Mouse (Mus musculus): ENCODE data around the gene Gm10985. TPM values are rescaled to one million over a fixed set of nuclear protein-coding genes. Genes with fewer than 3 reads are reported as not detected.

Gm10985 gene
- total RNA-seq (2021) (not detected), polyA plus RNA-seq (2012; rRNA removed) (not detected in 2 replicates)
- long read RNA-seq = 0 reads

GRCm38 (mm10) chr3:53844786-53845185 is at the start of gene Gm10985:
Gene Gm10985, plus strand, starts transcription at chr3:53845086.
- no peak for DNase-seq
- no peak for TF ChIP-seq EP300 (IDR thresholded peaks at IDR 0.05; ENCODE audit: insufficient read depth, low read depth, low read length)
- TF ChIP-seq CTCF (IDR thresholded peaks at IDR 0.05) = no peak
- no peak for TF ChIP-seq POLR2A (IDR thresholded peaks at IDR 0.05; ENCODE audit: insufficient read depth, low read depth, low read length)
- Histone ChIP-seq H3K36me3 (ENCODE audit: control insufficient read depth, insufficient read depth, low read length) (no peaks in the 10 kb centered on the region), H3K27me3 (ENCODE audit: control insufficient read depth, insufficient read depth, low read length) (no peaks in the 10 kb centered on the region), H3K9ac (ENCODE audit: low read depth, low read length) (no peak within 1 kb of the TSS), H3K4me3 (no peak within 1 kb of the TSS), H3K79me2 (replicated peaks; ENCODE audit: control insufficient read depth, insufficient read depth, low read length) (no peaks in the 10 kb centered on the region), H3K27ac (no peak within 1 kb of the TSS), H3K4me1 (ENCODE audit: control insufficient read depth, insufficient read depth, low read length) (no peaks in the 10 kb centered on the region)
- 72% methylated on average over 2 of the region's 2 CpGs for WGBS
- intact Hi-C loops (cut with DNase I) = no loop called here

GRCm38 (mm10) chr3:53796933-53797332 is 48.0 kb upstream of the Gm10985 start:
- intact Hi-C loops (cut with DNase I) = no loop called here
- Histone ChIP-seq H3K27ac (no peak overlapping the region), H3K27me3 (ENCODE audit: control insufficient read depth, insufficient read depth, low read length) (no peaks in the 10 kb centered on the region), H3K79me2 (replicated peaks; ENCODE audit: control insufficient read depth, insufficient read depth, low read length) (no peaks in the 10 kb centered on the region), H3K4me1 (ENCODE audit: control insufficient read depth, insufficient read depth, low read length) (no peaks in the 10 kb centered on the region), H3K36me3 (ENCODE audit: control insufficient read depth, insufficient read depth, low read length) (no peaks in the 10 kb centered on the region), H3K4me3 (no peak overlapping the region), H3K9ac (ENCODE audit: low read depth, low read length) (no peak overlapping the region)
- DNase-seq = no peak
- TF ChIP-seq EP300 (IDR thresholded peaks at IDR 0.05; ENCODE audit: insufficient read depth, low read depth, low read length) (no peak), CTCF (IDR thresholded peaks at IDR 0.05) (no peak), POLR2A (IDR thresholded peaks at IDR 0.05; ENCODE audit: insufficient read depth, low read depth, low read length) (no peak)
- 79% methylated on average over 1 of the region's 1 CpGs for WGBS

GRCm38 (mm10) chr3:53799671-53800070 is 45.2 kb upstream of the Gm10985 start:
- intact Hi-C loops (cut with DNase I) = no loop called here
- H3K79me2 ChIP-seq (replicated peaks; ENCODE audit: control insufficient read depth, insufficient read depth, low read length) = no peaks in the 10 kb centered on the region
- DNase-seq = no peak
- H3K36me3 ChIP-seq (ENCODE audit: control insufficient read depth, insufficient read depth, low read length) = no peaks in the 10 kb centered on the region
- no peak overlapping the region for H3K9ac ChIP-seq (ENCODE audit: low read depth, low read length)
- WGBS = 34% methylated on average over 2 of the region's 2 CpGs
- no peak overlapping the region for H3K4me3 ChIP-seq
- no peaks in the 10 kb centered on the region for H3K27me3 ChIP-seq (ENCODE audit: control insufficient read depth, insufficient read depth, low read length)
- TF ChIP-seq CTCF (IDR thresholded peaks at IDR 0.05) (no peak), EP300 (IDR thresholded peaks at IDR 0.05; ENCODE audit: insufficient read depth, low read depth, low read length) (no peak), POLR2A (IDR thresholded peaks at IDR 0.05; ENCODE audit: insufficient read depth, low read depth, low read length) (no peak)
- H3K4me1 ChIP-seq (ENCODE audit: control insufficient read depth, insufficient read depth, low read length) = no peaks in the 10 kb centered on the region
- H3K27ac ChIP-seq = no peak overlapping the region

GRCm38 (mm10) chr3:53813421-53813977 is 31.4 kb upstream of the Gm10985 start:
- Histone ChIP-seq H3K27me3 (ENCODE audit: control insufficient read depth, insufficient read depth, low read length) (no peaks in the 10 kb centered on the region), H3K4me3 (no peak overlapping the region), H3K9ac (ENCODE audit: low read depth, low read length) (no peak overlapping the region), H3K79me2 (replicated peaks; ENCODE audit: control insufficient read depth, insufficient read depth, low read length) (no peaks in the 10 kb centered on the region), H3K27ac (no peak overlapping the region), H3K4me1 (ENCODE audit: control insufficient read depth, insufficient read depth, low read length) (no peaks in the 10 kb centered on the region), H3K36me3 (ENCODE audit: control insufficient read depth, insufficient read depth, low read length) (no peaks in the 10 kb centered on the region)
- DNase-seq = no peak
- TF ChIP-seq EP300 (IDR thresholded peaks at IDR 0.05; ENCODE audit: insufficient read depth, low read depth, low read length) (no peak), POLR2A (IDR thresholded peaks at IDR 0.05; ENCODE audit: insufficient read depth, low read depth, low read length) (no peak), CTCF (IDR thresholded peaks at IDR 0.05) (no peak)
- intact Hi-C loops (cut with DNase I) = no loop called here
- 71% methylated on average over 7 of the region's 7 CpGs for WGBS

- H3K27ac ChIP-seq = no peak overlapping the region
- no peak for DNase-seq
- no peak overlapping the region for H3K4me3 ChIP-seq
- H3K79me2 ChIP-seq (replicated peaks; ENCODE audit: control insufficient read depth, insufficient read depth, low read length) = no peaks in the 10 kb centered on the region
- no peaks in the 10 kb centered on the region for H3K36me3 ChIP-seq (ENCODE audit: control insufficient read depth, insufficient read depth, low read length)
- H3K9ac ChIP-seq (ENCODE audit: low read depth, low read length) = no peak overlapping the region
- intact Hi-C loops (cut with DNase I) = no loop called here
- WGBS = 59% methylated on average over 2 of the region's 2 CpGs
- no peaks in the 10 kb centered on the region for H3K27me3 ChIP-seq (ENCODE audit: control insufficient read depth, insufficient read depth, low read length)
- no peak for TF ChIP-seq EP300 (IDR thresholded peaks at IDR 0.05; ENCODE audit: insufficient read depth, low read depth, low read length)
- TF ChIP-seq CTCF (IDR thresholded peaks at IDR 0.05) = no peak
- no peak for TF ChIP-seq POLR2A (IDR thresholded peaks at IDR 0.05; ENCODE audit: insufficient read depth, low read depth, low read length)
- H3K4me1 ChIP-seq (ENCODE audit: control insufficient read depth, insufficient read depth, low read length) = no peaks in the 10 kb centered on the region
Observed at GRCm38 (mm10) chr3:53834238-53834637, 10.6 kb upstream of the Gm10985 start.

GRCm38 (mm10) chr3:53846206-53846928 is 1.5 kb downstream of the Gm10985 start:
- Histone ChIP-seq H3K36me3 (ENCODE audit: control insufficient read depth, insufficient read depth, low read length) (no peaks in the 10 kb centered on the region), H3K79me2 (replicated peaks; ENCODE audit: control insufficient read depth, insufficient read depth, low read length) (no peaks in the 10 kb centered on the region), H3K27me3 (ENCODE audit: control insufficient read depth, insufficient read depth, low read length) (no peaks in the 10 kb centered on the region), H3K27ac (no peak overlapping the region), H3K4me3 (no peak overlapping the region), H3K4me1 (ENCODE audit: control insufficient read depth, insufficient read depth, low read length) (no peaks in the 10 kb centered on the region), H3K9ac (ENCODE audit: low read depth, low read length) (no peak overlapping the region)
- no peak for DNase-seq
- 64% methylated on average over 7 of the region's 7 CpGs for WGBS
- intact Hi-C loops (cut with DNase I) = no loop called here
- TF ChIP-seq CTCF (IDR thresholded peaks at IDR 0.05) (no peak), EP300 (IDR thresholded peaks at IDR 0.05; ENCODE audit: insufficient read depth, low read depth, low read length) (no peak), POLR2A (IDR thresholded peaks at IDR 0.05; ENCODE audit: insufficient read depth, low read depth, low read length) (no peak)
